Mouse (Mus musculus): ENCODE measurements around the gene Lpcat2.

Lpcat2 gene

DNA sequence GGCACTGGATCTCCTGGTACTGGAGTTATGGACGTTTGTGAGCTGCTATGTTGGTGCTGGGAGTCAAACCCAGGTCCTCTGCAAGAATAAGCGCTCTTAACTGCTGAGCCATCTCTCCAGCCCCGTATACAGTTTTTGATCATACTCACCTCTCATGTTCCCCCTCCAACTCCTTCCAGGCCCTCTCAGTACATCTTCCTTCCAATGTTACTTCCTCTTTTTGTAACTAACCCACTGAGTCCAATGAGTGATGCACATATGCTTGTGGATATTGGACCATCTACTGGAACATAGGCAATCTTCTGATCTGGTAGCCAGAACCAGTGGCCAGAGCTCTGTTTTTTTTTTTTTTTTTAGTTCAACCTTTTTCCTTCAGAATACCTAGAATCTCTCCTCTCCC is 60.9 kb downstream of the Lpcat2 start:
- DNase-seq, result no peak

DNA sequence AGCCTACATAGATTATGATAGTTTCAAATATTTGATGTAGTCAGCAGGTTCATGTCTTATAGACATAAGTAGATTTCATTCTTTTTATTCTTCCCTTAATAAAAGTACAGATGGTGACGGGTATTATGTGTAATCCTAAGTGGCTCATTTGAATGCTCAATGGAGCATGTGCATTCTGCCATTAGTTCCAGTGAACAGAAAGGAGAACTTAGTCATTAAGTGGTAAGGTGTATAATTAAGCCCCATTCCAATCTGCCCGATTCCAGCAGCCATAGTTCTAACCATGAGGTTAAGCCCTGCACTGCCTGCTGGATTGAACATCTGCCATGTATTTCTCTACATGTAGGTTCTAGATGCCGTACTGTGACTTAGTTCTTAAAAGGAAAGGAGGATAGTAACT is 66.6 kb downstream of the Lpcat2 start:
- peak; percentile 76 for DNase-seq

DNA sequence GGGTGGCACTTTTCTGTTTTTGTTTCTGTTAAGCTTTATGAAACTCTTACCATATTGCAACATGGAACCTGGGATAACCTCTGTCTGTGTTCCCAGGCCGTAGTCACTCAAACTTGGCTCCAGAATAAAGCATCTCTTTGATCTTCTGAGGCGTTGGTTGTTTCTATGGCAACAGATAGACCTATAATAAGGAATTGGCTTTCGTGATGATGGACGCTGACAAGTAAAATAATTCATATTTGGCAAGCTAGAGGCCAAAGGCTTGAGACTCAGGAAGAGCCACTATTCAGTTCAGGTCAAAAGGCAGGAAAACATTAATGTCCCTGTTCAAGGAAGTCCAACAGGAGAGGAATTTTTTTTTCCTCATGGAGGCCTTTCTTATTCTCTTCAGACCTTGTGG is 73.8 kb downstream of the Lpcat2 start:
- DNase-seq, result no peak

DNA sequence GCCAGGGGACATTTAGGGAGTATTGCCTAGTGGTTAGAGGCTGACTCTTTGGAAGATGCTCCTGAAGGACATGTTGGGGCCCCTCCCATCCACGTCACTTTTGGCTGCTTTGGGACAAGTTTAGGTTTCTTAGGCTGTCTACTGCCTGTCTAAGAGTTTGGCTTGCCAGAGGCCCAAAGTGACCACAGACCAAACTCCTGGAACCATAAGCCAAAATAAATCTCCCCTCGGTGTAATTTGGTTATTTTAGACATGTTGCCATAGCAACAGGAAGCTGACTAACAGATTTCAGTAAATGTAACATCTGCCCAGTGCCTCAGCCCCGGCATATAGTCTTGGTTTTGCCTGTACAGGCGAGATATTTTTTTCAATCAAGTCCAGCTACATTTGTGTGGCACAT is 82.9 kb downstream of the Lpcat2 start:
- DNase-seq, result no peak

DNA sequence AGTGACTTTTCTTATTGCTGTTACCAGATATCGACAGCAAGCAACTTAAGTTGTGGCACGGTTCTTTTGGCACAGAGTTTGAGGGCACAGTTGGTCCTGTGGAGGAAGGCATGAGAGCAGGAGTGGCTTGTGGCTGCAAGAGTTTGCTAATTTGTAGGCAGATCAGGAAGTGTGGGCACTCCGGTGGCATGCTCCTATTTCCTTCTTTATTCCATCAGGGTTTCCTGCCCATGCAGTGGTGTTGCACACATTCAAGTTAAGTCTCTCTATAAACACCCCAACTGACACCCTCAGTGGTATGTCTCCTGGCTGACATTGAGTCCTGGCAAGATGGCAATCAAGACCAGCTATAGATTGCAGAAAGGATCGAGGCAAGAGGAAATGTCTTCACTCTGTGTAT is 93.9 kb downstream of the Lpcat2 start:
- DNase-seq, result no peak

DNA sequence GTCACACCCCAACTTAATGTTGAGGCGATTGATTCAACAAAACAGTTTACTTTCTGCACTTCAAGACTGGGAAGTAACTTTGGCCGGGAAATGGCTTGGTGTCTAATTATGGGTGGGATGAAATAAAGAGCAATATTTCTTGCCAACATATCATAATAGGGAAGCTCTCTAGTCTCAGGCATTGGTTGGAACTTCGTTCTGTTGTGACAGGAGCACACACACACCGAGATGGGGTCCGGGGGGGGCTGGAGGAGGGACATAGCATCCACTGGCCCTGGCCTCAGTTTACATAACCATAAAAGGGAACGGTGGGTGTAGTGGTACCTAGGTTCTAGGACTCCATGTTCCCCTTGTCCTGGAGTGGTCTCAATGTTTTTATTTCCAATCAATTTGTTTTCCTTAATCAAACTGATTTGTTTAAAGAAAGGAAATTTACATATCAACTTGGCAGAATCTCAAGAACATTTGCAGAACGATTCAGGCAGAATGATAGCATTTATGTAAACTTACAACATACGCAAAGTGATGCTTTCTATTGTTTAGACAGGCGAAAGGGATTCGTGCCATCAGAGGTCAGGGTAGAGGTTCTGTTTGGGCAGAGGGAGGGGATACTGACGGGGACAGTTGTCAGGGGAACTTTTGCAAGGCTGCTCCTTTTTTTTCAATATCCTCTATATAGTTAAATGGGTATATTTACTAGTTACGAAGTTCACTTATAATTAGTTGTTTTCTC is 95.7 kb downstream of the Lpcat2 start:
- DNase-seq, result no peak

DNA sequence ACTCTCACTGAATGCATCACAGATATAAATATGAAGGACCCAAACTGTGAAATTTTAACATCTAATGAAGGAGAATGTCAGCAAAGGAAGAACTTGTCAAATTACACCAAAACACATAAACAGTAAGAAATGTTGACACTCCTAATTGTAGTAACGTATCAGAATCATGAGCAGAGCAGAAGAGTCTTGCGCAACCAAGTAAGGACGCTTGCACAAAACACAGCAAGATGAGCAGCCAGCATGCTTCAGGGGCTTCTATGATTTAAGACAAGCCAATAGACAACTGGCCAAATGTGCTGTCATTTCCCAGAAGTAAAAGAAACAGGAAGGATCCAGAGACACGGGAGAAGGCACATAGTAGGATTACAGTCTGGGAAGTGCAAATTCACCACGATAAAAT is 98.9 kb downstream of the Lpcat2 start:
- no peak for DNase-seq

DNA sequence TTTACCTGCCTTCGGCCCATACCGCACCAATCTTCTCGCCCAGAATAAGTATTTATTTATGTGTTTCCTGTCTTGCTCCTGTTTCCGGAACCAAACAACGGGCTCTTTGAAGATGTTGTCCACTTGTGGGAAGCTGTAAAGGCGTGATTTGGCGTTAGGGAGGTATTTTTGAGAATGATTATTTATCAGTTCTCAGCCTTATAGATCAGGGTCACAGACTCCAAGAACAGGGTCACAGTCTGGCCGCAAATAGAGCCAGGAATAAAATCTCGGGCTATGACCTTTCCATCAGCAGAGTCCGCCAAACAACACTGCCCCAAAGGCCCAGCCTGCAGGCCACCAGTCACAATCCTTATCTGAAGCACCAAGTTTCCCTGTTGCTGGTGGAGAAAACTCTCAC is 104.6 kb downstream of the Lpcat2 start, which contains the start of gene Slc6a2:
Gene Slc6a2 (plus strand): TSS at position 301 of the 400 bp plus-strand sequence.
- no peak for DNase-seq

DNA sequence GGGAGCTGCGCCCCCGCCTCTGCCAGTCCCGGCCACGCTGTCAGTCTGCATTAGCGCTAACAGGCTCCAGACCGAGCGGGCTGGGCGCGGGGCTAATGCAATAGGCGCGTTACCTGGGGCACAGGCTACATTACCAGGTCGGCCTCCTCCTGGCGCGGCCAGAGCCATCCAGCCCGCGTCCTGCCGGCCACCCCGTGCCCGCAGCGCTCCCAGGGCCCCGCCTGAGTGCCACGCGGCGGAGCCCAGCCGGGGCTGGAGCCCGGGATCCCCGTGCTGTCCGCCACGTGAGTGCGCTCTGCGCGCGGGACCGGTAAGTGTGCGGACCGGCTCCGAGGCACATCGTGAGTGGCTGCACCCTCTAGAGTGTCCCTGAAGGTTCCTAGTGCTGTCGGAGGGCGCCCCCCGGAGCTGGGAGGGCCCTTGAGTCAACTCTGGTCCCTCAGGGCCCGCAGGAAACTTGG is 105.3 kb downstream of the Lpcat2 start:
- peak; percentile 61 for DNase-seq

DNA sequence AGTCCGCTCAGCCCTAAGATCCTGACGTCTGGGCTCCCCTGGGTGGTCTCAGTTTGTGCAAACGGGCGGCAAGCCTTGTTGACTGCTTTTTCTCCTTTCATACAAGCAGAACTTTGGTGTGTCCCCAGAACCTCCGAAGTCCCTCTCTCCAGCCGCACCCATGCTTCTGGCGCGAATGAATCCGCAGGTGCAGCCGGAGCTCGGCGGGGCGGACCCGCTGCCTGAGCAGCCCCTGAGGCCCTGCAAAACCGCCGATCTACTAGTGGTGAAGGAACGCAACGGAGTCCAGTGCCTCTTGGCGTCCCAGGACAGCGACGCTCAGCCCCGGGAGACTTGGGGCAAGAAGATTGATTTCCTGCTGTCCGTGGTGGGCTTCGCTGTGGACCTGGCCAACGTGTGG is 105.9 kb downstream of the Lpcat2 start:
- peak; percentile 8 for DNase-seq

DNA sequence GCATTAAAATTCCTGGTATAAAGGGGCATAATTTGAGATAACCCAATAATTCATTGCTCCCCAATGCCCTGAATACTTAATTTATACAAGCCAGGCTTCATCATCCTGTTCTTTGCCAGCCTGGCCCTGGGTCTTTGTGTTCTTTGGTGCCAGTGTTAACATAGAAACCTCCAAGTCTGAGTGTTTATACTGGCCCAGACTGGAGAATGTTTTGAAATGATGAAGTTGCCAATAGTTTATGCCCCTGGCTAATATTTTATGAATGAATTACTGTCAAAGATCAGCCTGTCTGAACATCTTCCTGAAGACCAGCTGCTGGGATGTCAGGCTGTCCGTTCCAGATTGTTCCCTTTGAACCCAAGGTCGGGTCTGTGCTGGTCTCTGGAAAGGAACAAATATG is 109.4 kb downstream of the Lpcat2 start:
- DNase-seq, result no peak
